Mouse (Mus musculus): ENCODE results near the gene Olfr44. TPM values are rescaled to one million over a fixed set of nuclear protein-coding genes. Genes with fewer than 3 reads are reported as not detected.

The Olfr44 gene
- not detected in 2 replicates for polyA plus RNA-seq (2012; rRNA removed)

DNA sequence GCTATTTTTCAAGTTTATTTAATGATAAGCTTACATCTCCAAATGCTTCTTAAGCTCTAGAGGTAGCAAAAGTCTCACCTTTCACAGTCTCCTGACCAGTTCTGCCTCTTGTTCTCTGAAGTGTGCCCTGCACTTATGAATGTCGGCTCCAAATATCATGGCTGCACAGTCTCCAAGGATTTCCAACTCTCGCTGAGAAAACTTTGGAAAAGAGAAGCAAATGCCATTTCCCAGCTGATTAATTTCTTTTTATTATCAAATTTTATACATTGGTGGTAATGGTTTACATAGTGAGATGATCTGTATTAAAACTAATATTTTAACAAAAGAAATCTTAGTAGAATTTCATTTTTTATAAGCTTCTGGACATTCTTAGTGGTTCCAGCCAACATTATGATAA, at the start of gene Olfr44:
Gene Olfr44 (minus strand): TSS at position 101 of the 400 bp plus-strand sequence.

DNA sequence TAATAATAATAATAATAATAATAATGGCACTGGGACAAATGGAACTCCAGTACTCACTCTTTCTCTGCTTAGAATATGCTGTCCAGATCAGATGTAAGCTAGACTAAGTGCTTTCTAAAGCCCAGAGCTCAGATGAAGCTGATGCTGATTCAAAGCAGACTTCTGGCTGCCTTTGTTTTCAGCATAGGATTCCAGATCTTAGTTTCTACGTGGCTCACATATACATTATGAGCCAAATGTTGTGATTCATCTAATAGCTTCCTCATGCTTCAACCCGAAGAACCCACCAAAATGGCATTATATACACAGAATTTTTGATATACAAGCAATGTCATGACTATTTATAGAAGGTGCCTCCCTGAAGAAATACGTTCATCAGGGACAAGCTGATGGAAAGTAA, 21.7 kb upstream of the Olfr44 start, which contains the start of gene Olfr957:
Gene Olfr957 (minus strand): TSS at position 279 of the 400 bp plus-strand sequence.

DNA sequence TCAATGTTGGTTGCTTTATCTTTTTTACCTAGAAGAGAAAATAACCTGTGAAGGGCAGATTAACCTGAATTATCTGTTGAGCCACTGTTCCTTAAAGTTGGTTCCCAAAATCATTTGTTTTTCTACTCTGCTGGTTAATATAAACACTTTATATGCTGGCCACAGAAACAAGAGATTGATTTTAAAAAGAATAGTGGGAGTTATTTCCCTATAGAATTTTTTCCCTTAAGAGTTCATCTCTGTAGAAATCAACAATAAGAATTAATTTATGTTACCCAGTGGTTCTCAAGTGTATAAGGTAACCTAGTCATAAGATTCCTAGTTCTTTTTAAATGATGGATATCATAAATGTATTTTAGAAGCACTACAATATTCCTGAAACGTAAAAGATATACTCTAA, 22.0 kb downstream of the Olfr44 start, which contains the start of gene Olfr955:
Gene Olfr955 (minus strand): TSS at position 101 of the 400 bp plus-strand sequence.

DNA sequence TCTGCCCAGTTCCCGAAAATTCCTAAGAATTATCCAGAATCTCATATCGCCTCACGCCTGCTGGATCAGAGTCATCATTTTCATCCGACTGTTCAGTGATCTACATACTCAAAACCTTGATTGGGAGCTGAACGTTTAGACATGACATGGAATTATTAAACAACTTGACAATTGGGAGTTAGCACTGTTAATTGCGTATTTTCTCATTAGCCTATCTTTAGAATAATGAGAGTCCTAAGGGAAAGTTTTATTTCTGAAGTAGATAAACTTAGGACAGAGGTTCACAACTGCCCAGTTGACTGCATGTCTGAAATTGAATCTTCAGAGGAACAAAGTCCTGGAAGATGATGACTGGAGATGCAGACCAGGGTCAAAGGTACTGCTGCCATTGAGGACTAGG, 37.4 kb downstream of the Olfr44 start, which contains the start of gene Olfr954:
Gene Olfr954 (plus strand): TSS at position 301 of the 400 bp plus-strand sequence.

Other genes starting within 250 kb of the Olfr44 start
- gene Olfr1537, start 244.0 kb downstream of the Olfr44 start, polyA plus RNA-seq (2012; rRNA removed), result not detected in 2 replicates
- gene Olfr945, start 217.2 kb downstream of the Olfr44 start, polyA plus RNA-seq (2012; rRNA removed), result not detected in 2 replicates
- gene Olfr948, start 167.9 kb downstream of the Olfr44 start, polyA plus RNA-seq (2012; rRNA removed), result not detected in 2 replicates
- gene Olfr951, start 106.6 kb downstream of the Olfr44 start, polyA plus RNA-seq (2012; rRNA removed), result not detected in 2 replicates
- gene Olfr952, start 66.8 kb downstream of the Olfr44 start, polyA plus RNA-seq (2012; rRNA removed), result not detected in 2 replicates
- not detected in 2 replicates for gene Olfr954, start 37.3 kb downstream of the Olfr44 start, polyA plus RNA-seq (2012; rRNA removed)
- gene Olfr955, start 22.1 kb downstream of the Olfr44 start, polyA plus RNA-seq (2012; rRNA removed), result not detected in 2 replicates
- not detected in 2 replicates for gene Olfr957, start 21.8 kb upstream of the Olfr44 start, polyA plus RNA-seq (2012; rRNA removed)
- gene Olfr958, start 60.1 kb upstream of the Olfr44 start, polyA plus RNA-seq (2012; rRNA removed), result not detected in 2 replicates
- not detected in 2 replicates for gene Olfr959, start 81.6 kb upstream of the Olfr44 start, polyA plus RNA-seq (2012; rRNA removed)
- 13.6 and 24.2 TPM in 2 replicates for gene AW551984, start 110.4 kb upstream of the Olfr44 start, polyA plus RNA-seq (2012; rRNA removed)
- gene Olfr148, start 116.7 kb upstream of the Olfr44 start, polyA plus RNA-seq (2012; rRNA removed), result 0.04 TPM in 1 of 2 replicates, not detected in the other
- gene Olfr960, start 127.4 kb upstream of the Olfr44 start, polyA plus RNA-seq (2012; rRNA removed), result 0.07 TPM in 1 of 2 replicates, not detected in the other
- gene Olfr961, start 151.1 kb upstream of the Olfr44 start, polyA plus RNA-seq (2012; rRNA removed), result not detected in 2 replicates
- not detected in 2 replicates for gene Olfr963, start 173.2 kb upstream of the Olfr44 start, polyA plus RNA-seq (2012; rRNA removed)
- gene Olfr149, start 213.1 kb upstream of the Olfr44 start, polyA plus RNA-seq (2012; rRNA removed), result not detected in 2 replicates
- not detected in 2 replicates for gene Olfr965, start 217.4 kb upstream of the Olfr44 start, polyA plus RNA-seq (2012; rRNA removed)
- not detected in 2 replicates for gene Olfr150, start 237.0 kb upstream of the Olfr44 start, polyA plus RNA-seq (2012; rRNA removed)

Data from central nervous system, embryonic 11.5 days (tissue).